Mouse (Mus musculus) lung, postnatal 4 days (tissue): ENCODE measurements at regions not wholly inside any gene's neighbourhood (a gene's known extent, or its start where the extent isn't known, plus 50 kb on each side); places are given as distances from the start of the nearest gene placed in this dataset.

ENCODE experiments used
- DNase-seq, 2 experiments: peaks; one replicate each; pipeline ENCODE4 v3.0.0; 2021

DNA sequence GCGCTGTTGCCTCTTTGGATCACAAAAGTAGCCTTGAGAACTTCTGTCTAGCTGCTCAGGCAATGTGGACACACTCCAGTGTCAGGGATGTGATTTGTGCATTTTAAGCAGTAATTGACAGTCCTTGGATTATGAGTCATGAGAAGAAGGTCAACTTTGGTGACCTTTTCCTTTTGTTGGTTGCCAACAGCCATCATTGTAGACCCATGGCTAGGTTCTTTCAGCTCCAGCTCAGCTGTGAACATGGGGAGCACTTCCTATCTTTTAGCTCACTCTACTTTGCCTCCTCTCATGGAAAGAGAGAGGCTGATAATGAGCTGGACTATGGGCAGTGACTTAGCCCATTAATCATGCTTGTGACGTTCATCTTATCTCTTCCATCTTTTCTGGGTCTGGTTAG is 602.8 kb downstream of the Ets1 start:
- DNase-seq = no peak

GRCm38 (mm10) chr9:33240506-33240905 is 604.5 kb downstream of the Ets1 start:
- DNase-seq = no peak

- DNase-seq = no peak
These were observed 605.1 kb downstream of the Ets1 start for GRCm38 (mm10) chr9:33240914-33241635.

- DNase-seq = peak in 1 of 2 experiments; percentile 41
These were observed 610.9 kb downstream of the Ets1 start for GRCm38 (mm10) chr9:33246932-33247331.

GRCm38 (mm10) chr9:33258241-33258640 is 622.2 kb downstream of the Ets1 start:
- no peak for DNase-seq

GRCm38 (mm10) chr9:33260171-33260570 is 624.1 kb downstream of the Ets1 start:
- DNase-seq = peak; percentile 23 to 38

DNA sequence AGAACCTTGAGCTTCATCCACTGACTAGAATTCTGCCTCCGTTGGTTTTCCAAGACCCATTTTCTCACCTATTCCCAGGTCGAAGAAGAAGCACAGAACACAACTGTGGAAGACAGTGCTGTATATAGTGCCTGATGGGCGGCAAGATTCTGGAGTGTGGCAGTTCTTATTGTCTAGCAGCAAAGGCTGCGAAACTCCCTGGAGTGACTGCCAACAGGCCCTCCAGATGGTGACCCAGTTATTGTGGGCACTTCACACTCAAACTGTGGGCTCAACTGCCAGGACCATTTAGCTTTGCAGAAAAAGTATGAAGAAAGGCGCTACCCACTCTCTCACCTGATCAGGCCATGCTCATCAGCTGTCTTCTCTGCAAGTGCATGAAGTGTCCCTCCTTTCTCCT is 653.4 kb downstream of the Ets1 start:
- no peak for DNase-seq

GRCm38 (mm10) chr9:33292116-33292515 is 656.1 kb downstream of the Ets1 start:
- DNase-seq = no peak

- peak in 1 of 2 experiments; percentile 25 for DNase-seq
These were observed 659.9 kb downstream of the Ets1 start for GRCm38 (mm10) chr9:33295925-33296324.

- DNase-seq = no peak
These were observed 683.6 kb downstream of the Ets1 start for GRCm38 (mm10) chr9:33319525-33320025.

- no peak for DNase-seq
These were observed 691.7 kb downstream of the Ets1 start for GRCm38 (mm10) chr9:33327722-33328121.

GRCm38 (mm10) chr9:33350258-33350657 is 714.2 kb downstream of the Ets1 start:
- no peak for DNase-seq

DNA sequence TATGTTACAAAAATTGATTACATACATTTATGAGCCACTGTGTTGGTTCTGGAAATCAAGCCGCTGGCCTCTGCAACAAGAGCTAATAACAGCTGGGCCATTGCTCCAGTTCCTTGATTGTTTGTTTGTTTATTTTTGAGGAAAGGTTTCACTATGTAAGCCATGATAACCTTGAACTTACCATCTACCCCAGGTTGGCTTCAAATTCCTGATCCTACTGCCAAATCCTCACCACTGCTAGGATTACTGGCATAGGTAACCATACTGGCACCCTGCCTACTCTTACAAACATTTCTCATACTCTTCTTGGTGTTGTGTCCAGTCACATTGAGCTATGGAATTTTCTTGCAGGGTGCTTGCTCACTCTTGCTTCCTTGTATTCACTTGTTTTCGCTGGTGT is 720.6 kb downstream of the Ets1 start:
- DNase-seq = no peak

- no peak for DNase-seq
These were observed 724.9 kb downstream of the Ets1 start for GRCm38 (mm10) chr9:33360966-33361365.

DNA sequence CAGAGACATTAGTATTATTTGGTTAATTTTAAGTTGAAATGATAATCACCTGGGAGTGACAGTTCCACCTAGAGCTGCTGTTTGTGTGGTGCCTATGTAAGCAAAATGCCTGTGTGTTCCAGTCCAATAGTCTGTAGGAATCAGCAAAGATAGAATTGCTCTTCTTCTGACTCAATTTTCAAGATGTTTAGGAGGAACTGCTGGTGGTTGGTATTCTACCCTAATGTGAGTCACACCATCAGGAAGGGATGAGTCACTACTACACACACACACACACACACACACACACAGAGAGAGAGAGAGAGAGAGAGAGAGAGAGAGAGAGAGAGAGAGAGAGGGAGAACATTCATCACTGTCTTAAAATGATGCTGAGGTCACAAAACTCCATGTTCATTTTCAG is 753.1 kb downstream of the Ets1 start:
- no peak for DNase-seq

GRCm38 (mm10) chr9:33404691-33405090 is 768.7 kb downstream of the Ets1 start:
- no peak for DNase-seq

GRCm38 (mm10) chr9:33407517-33407916 is 771.5 kb downstream of the Ets1 start:
- DNase-seq = no peak

GRCm38 (mm10) chr9:33423781-33424180 is 787.8 kb downstream of the Ets1 start:
- DNase-seq = no peak

- no peak for DNase-seq
These were observed 800.4 kb downstream of the Ets1 start for GRCm38 (mm10) chr9:33436459-33436858.

- DNase-seq = no peak
These were observed 806.2 kb downstream of the Ets1 start for GRCm38 (mm10) chr9:33442266-33442665.

GRCm38 (mm10) chr9:33445902-33446301 is 809.9 kb downstream of the Ets1 start:
- no peak for DNase-seq

- DNase-seq = no peak
These were observed 839.1 kb downstream of the Ets1 start for GRCm38 (mm10) chr9:33475106-33475505.

DNA sequence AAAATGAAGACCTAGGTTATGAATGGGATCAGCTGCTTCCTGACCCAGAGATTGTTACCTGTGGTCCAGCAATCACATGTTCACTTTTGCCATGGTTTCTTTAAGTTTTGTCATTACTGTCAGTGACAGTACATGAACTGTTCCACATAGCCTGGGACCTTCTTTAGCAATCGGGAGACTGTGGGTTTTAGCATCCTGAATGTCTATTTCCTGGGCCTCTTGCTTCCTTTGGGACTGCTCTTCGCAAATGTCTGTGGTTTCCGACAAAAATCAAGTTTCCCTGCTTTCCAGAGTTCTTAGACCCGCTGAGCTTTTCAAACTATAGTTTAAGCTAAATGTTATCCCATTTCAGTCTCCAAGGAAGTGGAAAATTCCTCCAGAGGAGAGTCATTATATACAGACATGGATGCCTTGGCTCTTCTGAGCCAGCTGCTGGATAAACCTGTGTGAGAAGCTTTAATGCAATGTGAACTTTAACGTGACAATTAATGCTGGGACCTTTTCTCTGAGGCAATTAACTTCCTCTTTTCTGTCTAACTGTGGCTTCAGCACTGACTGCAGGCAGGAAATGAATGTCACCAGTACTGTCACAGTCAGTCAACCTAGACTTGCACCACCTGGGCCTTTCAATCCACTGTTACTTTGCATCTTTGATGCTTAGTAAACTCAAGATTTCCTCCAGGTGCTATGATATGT is 847.0 kb downstream of the Ets1 start:
- no peak for DNase-seq

- no peak for DNase-seq
These were observed 847.5 kb downstream of the Ets1 start for GRCm38 (mm10) chr9:33483541-33483846.
